In the genomic region with DNA sequence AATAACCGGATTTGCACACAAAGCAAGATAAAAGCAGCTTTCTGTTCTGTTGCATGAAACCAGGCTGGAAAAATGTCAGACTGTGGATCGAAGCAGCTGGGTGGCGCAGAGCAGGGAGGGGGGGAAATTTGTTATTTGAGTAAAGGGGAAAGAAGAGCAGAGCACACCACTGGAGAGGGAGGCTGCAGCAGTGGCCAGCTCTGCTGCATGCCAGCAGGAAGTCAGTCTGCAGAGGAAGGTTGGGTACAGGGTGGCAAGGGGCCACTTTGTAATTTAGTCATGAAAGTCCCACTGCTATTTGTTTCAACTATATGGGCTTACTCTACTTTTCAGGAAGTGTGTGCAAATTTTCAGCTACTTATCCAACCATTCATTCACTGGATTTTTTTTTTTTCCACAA, we compare ENCODE assay signal across 20 mouse cellular contexts.
"Had no signal": no experiment of that assay in that cellular context is flagged by ENCODE, and none has a peak within 500 bp of the region (broad histone marks: within the 10 kb centered on the region; RNA-seq: fewer than 3 reads in every experiment).

No protein-coding gene starts in this region.

- H3K4me2 ChIP-seq: limb, embryonic 12.5 days; limb, embryonic 15.5 days; liver, embryonic 11.5 days; lung, embryonic 14.5 days; midbrain, embryonic 12.5 days; midbrain, embryonic 15.5 days; neural tube, embryonic 12.5 days; neural tube, embryonic 15.5 days; stomach, embryonic 15.5 days had no signal

- ATAC-seq: liver, postnatal 0 days; lung, postnatal 0 days; midbrain, embryonic 15.5 days had no signal

- H3K9me3 ChIP-seq: limb, embryonic 12.5 days; limb, embryonic 15.5 days; midbrain, embryonic 12.5 days; midbrain, embryonic 15.5 days; neural tube, embryonic 12.5 days; neural tube, embryonic 15.5 days; stomach, embryonic 15.5 days had no signal

- H3K27me3 ChIP-seq: limb, embryonic 12.5 days; limb, embryonic 15.5 days; midbrain, embryonic 12.5 days; midbrain, embryonic 15.5 days; neural tube, embryonic 12.5 days; neural tube, embryonic 15.5 days; stomach, embryonic 15.5 days had no signal

- H3K36me3 ChIP-seq: limb, embryonic 12.5 days; limb, embryonic 15.5 days; midbrain, embryonic 12.5 days; midbrain, embryonic 15.5 days; neural tube, embryonic 12.5 days; neural tube, embryonic 15.5 days had no signal

- H3K27ac ChIP-seq: limb, embryonic 12.5 days; limb, embryonic 15.5 days; liver, embryonic 14.5 days; macrophage; midbrain, embryonic 12.5 days; midbrain, embryonic 15.5 days; neural tube, embryonic 12.5 days; neural tube, embryonic 15.5 days; stomach, embryonic 15.5 days had no signal

- H3K4me3 ChIP-seq: limb, embryonic 12.5 days; limb, embryonic 15.5 days; midbrain, embryonic 12.5 days; midbrain, embryonic 15.5 days; neural tube, embryonic 12.5 days; neural tube, embryonic 15.5 days; stomach, embryonic 15.5 days had no signal

- H3K9ac ChIP-seq: limb, embryonic 12.5 days; limb, embryonic 15.5 days; liver, embryonic 14.5 days; liver, postnatal 0 days; lung, embryonic 14.5 days; midbrain, embryonic 12.5 days; midbrain, embryonic 15.5 days; neural tube, embryonic 12.5 days; neural tube, embryonic 15.5 days; stomach, embryonic 15.5 days had no signal

- DNase-seq: kidney, postnatal 14 days; left cerebral cortex, postnatal 4 days; liver, postnatal 0 days; lung, embryonic 14.5 days; right cerebral cortex, adult 18-20 months; right cerebral cortex, postnatal 14 days; right cerebral cortex, postnatal 4 days; spleen, adult 18-20 months; thymus, postnatal 25 days had no signal
